Mouse (Mus musculus): ENCODE data around the gene Bcl6.

The Bcl6 gene

DNA sequence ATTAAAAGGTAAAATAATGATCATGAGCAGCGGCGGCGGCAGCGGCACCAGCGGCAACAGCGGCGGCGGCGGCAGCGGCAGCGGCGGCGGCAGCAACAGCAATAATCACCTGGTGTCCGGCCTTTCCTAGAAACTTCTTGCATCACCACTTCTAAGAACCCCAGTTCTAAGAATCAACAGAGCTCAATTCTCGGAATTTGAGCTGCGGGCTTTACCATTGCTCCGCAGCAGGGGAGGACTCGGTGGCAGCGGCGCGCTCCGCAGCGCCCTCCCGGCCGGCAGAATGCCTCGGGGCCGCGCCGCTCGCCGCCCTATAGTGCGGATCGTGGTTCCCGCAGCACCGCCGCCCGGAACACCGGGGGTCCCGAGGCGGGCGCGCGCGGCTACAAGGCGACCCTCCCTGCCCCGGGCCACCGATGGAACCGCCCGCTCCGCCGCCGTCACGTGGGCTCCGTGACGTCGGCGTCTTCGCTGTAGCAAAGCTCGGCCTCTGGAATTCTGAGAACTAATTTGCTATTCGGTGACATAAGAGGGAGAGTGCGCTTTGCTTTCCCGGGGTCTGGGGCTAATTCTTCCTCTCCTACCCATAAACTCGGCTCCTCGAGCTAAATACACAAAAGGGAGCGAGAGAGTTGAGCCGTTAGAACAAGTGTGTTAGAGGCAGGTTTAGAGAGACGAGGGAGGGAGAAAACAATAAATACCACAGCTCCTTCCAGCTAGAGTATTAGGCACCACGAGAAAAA, at the start of gene Bcl6, which contains the start of gene Gm37419:
TSS of gene Bcl6 (minus strand) at position 387 of the 743 bp plus-strand sequence.
TSS of gene Gm37419 (plus strand) at position 17 of the 743 bp plus-strand sequence.
- DNase-seq, result peak; percentile 82

DNA sequence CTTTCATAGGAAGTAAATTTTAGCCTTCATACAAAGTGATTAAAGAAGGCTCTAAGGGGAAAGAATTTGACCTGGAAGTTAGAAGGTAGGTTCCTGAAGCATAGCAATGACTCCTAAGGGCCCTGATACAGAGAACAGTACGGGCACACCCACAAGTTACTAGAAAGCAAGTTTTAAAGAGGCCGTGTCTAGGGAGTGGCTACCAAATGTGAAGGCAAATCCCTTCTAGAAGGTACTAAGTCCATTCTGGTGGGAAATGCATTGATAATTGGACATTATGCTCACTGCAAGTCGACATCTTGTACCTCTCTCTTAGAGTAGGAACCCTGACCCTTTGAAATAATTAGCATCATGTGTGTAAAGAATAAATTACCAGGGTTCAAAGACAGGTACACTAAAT, 47.7 kb upstream of the Bcl6 start:
- no peak for DNase-seq

DNA sequence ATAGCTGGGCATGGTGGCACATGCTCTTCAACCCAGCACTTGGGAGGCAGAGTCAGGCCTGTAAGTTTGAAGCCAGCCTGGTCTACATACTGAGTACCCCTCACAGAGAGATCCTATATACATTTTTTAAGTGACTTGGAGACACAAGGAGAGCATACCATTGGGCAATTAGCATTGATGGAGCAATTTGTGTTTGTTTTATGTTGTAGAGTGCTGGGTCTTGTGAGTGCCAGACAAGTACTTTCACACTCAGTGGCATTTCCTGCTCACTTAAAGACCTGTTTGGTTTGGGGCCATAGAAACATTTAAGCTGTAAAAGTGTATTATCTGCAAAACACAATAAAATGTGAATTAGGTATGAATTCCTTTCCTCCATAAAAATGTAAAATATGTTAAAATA, 47.1 kb upstream of the Bcl6 start:
- no peak for DNase-seq

DNA sequence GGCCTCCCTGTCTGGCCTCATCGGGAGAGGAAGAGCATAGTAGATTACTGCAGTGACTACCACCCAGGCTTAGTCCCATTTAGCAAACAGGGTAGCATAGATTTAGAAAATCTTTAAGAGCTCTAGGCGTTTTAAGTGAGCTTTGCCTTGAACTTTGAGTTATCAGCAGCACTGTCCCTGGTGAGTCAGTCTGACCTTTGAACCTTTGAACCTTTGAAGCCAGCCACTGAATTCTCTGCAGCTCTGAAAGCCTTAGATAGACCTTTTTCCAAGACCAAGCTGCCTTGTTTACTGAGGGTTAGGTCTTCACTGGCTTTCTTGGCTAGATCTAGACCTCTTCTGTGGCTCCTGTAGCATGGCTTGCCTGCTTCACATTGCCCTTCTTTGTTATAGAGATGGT, 45.8 kb upstream of the Bcl6 start:
- DNase-seq, result no peak

DNA sequence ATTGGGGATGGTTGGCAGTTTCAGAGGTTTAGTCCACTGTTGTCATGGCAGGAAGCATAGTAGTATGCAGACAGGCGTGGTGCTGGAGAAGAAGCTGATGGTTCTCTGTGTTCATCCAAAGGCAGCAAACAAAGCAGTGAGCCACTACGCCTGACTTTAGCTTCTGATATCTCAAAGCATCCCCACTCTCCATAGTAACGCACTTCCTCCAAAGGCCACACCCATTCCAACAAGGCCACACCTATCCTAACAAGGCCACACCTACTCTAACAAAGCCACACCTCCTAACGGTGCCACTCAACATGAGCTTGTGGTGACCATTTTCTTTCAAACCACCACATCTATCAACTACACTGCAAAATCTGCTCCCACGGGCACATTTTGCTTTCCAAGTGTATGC, 44.6 kb upstream of the Bcl6 start:
- DNase-seq, result no peak

DNA sequence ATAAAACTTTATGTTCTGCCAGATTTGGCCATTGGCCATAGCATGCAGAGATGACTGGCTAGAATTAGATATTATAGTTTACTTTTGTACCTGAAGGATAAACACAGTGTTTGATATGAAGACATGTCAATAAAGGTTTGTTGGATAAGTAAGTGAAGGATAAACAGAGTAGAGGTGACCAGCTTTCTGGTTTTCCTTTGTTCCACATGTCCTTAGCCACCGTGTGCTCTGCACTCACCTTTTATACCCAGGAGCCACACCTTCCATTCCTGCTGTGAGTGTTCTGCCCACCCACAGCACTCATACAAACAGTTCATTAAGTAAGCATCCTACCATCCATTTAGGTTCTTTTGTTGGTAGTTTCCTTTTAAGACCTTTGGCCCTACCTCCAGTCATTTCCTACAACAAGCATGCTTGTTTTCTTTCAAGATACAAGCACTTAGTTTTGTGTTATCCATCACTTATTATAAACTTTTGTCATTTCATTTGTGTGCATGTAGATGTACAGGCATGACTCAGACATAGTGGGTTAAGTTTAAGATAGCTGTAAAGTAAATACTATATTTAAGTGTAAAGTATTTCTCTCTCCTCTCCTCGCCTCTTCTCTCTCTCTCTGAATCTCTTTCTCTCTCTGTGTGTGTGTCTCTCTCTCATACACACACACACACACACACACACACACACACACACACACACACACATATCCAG, 41.5 kb upstream of the Bcl6 start:
- no peak for DNase-seq

DNA sequence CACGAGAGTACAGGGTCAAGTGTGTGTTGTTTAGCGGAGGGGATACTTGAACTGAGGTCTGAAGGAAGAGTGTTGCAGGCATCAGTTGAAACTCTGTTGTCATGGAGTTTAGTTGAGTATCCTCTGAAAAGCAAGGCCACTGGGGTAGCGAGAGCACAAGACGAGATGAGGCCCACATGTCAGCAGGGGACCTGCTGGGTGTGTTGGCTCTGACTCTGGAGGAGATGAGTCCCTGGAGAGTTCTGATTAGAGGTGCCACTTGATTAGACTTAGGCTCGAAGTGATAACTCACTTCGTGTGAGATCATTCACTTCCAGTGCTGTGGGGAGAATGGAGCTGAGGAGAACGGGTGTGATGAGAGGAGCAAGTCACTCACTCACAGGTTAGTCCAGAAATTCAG, 36.8 kb upstream of the Bcl6 start:
- no peak for DNase-seq

DNA sequence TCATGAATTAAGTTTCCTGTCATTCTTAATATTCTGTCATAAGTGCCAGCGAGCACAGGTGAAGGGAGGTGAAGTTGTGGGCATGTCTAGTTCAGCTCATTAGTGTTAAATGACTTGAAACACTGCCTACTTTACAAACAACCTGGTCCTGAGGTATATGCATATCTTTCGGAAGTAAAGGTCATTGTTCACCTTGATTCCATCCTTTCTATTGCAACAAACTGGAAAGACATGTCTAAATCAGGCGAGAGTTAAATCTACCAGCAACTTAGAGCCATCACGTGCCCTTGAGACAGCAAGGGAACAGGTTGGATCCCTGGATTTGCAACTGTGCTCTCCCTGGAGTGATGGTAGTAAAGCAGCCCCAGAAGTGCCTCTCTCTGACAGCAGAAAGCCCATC, 34.0 kb upstream of the Bcl6 start:
- no peak for DNase-seq

DNA sequence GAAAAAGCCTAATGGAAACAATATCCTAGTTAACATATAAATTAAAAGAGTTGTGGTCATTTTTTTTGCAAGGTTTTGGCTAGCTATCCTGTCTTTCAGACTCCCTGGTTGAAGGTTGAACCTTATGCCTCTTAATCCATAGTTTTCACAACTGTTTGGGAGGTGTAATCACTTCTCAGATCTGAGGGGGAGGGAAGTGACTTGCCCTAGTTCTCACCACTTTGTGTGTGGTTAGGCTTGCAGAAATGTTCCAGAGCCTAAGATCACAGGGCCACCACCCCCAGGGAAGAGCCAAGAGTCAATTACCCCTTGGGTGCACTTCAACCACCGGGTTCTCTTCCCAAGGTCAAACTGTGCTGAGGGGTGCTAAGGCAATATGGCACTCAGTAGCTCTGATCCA, 33.1 kb upstream of the Bcl6 start:
- DNase-seq, result no peak

DNA sequence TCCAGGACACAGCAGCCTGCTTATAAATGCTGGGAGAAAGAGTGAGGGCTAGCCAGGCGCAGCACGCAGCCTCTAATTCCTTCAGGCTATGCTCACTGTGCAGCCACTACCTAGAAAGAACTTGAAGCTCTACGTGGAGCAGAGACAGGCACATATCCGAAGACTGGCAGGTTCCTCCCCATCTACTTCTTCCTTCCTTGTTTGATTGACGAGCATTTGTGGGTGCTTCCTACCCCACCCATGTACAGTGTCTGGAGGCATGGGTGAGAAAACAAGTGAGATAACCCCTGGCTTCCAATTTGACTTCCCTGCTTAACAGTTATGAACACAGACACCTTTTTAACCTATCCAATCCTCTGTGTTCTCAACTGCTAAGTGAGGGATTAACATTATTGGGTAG, 28.1 kb upstream of the Bcl6 start:
- DNase-seq, result no peak

DNA sequence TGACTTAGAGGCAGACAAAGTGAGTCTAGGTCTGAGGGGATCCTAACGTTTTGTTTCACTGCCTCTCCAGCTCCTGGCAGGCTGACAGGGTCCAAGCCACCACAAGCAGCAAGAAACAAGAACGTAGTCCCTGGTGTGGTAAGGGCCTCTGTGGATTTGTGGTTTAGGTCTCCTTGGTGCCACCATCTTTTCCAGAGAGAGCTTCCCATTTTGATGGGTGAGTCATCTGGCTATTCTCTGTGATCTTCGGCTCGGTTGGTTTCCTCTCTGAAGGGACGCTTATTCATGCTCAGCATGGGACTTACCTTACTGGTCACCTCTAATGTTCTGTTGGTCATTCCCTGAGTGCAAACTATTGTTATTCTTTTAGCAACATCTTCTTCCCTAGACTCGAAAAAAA, 27.6 kb upstream of the Bcl6 start:
- DNase-seq, result no peak

DNA sequence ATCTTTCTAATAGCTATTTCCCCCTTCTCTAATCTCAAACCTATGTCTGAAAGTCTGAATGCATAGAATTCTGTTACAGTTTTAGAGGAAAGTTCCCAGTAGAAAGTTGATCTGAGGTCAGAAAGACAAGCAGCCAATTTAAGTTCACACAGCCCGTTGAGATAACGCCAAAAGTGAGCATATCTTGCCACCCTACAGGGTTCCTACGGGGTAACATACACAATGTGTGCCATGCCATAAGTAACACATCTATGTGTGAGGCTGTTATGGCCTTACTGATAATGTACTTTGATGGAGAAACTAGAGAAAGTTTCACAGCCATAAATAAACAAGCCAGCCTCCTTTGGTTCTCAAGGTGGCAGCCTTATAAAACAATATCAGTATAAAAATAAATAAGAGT, 25.7 kb upstream of the Bcl6 start:
- no peak for DNase-seq

DNA sequence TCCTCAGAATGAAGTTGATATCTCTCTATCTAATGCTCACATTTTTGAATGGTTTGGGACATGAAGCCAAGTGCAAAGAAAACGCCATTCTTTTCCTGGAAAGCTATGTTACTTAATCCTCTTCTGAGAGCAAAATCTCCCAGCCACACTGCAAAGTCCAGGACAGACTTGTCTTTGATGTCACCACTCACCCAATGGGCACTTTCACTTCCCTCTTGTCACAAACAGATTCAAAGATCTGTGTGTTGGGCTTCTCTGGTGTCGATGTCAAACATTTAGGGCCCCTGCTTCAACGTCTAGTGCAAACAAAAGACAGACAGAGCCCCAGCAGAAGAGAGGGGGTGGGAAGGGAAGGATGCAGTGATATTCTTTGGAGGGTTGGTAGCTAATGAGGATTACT, 23.4 kb upstream of the Bcl6 start:
- no peak for DNase-seq

DNA sequence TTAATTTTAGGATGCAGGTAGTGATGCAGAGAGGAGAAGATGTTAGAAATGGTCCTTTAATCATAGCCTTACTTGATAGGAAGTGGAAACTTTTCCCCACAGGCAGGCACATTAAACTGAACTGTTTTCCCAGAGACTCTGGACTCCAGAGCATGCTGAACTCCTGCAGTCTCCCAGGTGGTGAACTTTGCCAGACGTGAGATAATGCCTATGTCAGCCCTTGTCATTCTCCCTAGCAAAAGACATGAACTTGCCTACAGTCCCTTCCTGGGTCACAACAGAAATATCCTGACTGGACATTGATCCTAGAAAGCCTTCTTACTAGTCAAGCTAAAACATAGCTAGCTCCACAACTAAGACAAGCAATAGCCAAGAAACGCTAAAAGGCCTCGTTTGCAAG, 22.7 kb upstream of the Bcl6 start:
- DNase-seq, result no peak

DNA sequence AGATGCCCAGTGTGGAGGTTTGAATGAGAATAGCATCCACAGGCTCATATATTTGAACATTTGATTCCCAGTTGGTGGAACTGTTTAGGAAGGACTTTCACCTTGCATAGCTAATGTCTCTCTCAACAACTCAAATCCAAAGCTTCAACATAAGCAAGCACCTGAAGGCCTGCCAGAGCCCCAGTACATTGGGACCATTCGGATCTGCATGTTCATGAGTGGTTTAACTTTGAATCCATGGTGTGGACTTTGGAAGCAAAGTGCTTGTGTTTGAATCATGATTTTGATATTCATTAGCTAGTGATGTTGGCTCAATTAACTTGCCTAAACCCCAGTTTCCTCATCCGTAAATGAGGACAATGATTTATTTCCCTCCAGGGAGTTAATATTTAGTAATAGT, 21.2 kb upstream of the Bcl6 start:
- no peak for DNase-seq

DNA sequence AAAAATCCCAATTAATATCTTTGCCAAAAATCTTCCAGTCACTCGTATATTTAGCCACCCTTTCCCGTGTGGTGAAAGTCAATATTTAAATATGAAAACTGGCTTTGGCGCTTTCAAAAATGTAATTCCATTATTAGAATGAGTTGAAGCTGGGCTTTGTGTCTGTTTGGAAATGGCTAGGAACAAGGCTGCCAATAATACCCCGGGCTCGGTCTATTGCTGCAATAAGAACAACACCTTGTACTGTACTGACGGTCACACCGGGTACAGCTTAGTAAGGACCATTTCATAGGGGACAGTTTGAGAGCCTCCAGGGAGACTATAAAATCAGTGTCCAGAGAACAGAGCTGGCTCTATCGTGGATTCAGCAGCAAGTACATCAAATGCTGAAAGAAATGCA, 17.3 kb upstream of the Bcl6 start:
- DNase-seq, result no peak

DNA sequence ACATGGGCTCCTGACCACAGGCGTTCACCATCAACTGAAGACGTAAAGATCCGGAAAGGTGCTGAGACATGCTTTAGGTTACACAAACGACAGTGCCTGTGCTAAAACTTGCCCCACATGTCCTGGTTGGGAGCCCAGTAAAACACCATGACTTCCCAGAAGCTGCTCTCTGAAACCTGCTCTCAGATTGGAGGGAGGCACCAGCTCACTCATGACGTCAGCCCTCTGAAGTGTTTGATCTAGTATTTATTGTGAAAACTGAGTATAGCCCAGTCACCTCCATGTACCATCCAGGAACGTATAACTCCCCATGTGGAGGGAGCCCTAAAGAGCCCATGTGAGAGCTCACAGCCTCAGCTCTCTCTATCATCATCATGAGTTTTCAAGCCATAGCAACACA, 9.3 kb upstream of the Bcl6 start:
- no peak for DNase-seq

DNA sequence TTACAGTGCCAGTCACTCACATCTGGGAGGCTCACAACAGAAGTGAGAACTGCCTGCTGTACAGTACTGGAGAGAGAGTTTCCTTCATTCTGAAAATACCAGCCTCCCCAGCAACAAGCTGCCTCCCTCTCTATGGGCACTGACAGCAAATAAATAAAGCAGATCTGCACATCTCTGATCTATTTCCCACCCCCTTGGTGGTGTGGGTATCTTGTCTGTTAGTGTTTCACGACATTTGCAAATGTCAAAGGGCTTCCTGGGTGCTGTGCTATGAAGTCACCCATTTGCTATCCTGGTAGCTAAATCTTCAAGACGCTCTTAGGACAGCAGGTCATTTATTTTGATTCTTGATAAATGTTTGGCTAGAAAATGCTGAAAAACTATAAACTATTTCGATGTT, 8.6 kb upstream of the Bcl6 start:
- DNase-seq, result no peak

DNA sequence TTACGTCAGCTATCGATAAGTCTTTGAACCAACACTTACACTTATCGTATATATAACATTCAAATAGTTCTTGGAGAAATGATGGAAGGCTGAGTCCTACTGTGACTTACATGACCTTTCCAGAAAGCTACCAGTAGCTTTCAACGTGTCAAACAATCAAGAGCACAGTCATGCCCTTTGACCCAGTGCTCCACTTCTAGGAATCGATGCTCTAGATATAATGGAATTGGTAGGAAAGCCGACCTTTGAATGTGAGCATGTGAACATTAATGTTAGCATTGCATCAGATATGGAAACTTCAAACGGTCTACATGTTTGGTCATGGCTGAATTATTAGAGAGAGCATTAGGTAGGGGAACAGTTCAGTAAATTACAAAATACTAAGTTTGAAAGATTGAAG, 7.7 kb upstream of the Bcl6 start:
- DNase-seq, result no peak

DNA sequence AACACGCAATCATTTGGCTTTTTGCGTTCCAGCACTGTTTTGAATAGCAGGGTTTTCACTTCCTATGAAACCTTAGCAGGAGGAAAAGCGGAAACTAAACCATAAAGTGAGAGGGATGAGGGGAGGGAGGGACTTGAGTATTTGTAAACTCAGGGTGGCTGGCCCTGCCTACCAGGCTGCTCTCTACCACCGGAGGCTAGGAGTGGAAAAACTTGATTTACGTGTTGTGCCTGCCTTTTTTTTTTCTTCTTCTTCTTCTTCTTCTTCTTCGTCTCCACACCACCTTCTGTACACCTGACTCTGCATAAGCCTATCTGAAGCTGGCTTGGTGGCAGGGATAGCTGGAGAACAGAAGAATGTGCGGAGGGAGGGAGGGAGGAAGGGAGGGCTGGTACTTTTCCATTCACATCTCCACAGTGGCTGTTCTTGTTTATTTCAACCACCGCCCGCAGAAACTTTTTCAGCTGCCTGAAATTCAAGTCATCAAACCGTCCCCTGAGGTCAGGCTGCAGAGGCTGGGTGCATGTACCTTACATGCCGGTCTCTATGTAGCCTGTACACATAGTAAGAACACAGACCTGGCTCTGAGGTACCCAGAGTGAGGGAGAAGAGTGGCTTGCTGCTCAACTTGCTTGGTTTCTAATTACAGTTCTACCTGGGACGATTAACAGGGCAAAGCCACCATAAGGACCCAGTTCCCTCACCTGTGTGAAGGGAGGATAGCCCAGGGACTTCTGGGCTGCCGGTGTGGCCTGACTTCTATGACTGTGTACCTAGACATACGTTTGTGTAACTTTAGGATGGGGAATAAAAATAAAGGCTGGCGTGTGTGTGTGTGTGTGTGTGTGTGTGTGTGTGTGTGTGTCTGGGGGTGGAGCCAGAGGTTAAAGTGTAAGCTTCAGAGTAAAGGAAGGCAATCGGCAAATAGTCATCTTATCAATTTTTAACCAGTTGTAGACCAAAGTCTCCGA, 5.0 kb upstream of the Bcl6 start:
- no peak for DNase-seq

DNA sequence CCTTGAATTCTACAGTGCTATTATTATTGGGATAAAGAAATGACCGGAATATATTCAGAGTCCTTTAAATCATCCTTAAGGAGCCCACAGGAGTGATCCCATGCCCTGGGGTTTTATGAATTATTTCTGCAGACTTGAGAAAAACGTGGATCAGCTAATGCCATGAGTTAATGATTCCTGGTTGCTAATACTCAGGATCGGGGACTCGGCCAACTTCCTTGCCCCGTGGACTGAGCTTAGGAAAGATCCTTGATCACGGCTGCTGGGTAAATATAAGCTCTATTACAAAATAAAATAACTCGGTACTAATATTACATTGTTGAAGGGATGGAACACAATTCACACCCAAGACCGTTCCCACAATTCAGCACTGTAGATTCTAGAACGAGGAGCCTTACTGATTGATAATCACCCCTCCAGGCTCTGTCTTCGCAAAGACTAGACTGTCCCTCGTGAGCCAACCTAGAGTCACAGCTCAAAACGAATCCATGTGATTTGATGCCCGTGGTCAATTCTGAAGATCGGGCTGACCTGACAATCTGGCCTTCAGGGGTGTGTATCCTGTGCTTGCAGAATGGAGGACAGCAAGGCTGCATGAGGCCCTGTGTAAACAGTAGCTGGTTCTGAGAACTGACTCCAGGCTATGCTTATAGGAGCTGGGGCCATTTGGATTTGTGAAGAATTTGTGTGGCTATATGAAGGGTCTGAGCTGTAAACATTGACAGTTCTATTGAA, 3.4 kb upstream of the Bcl6 start:
- no peak for DNase-seq

DNA sequence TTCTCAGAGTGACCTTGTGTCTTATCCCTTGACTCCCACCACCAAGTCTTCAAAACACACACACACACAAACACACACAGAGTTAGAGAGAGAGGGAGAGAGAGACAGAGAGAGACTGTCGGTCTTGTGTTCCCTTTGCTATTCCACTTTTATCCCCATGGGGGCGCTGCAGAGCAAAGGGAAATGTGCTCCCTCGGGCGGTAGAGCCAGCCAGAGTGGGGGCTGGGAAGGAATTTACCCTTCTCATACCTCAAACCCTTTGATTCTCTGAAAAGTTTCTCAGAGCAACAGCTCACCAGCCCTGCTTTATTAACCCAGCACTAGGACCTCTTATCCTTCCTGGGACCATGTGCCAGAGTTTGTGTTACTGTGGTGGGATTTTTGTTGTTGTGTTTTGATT, 2.5 kb upstream of the Bcl6 start:
- peak; percentile 95 for DNase-seq
